Mouse (Mus musculus) splenic B cell, adult 2 months (primary cell): ENCODE data around the gene Eya2.
A peak's percentile ranks its signal among the peaks of the same experiment; 100 is the strongest.

ENCODE experiments used
- DNase-seq: peaks from one replicate; pipeline ENCODE4 v3.0.0-alpha.2; 2011; ENCODE audit warnings: low read depth, low spot score
- H3K27me3 ChIP-seq: 2 replicates; pipeline ENCODE4 v1.6.1; 2012; ENCODE audit warnings: mild to moderate bottlenecking, low read length, moderate library complexity, mixed read lengths; ENCODE audit not compliant: control insufficient read depth, poor library complexity, insufficient read depth, severe bottlenecking
- H3K36me3 ChIP-seq: 2 replicates; pipeline ENCODE4 v1.6.1; 2012; ENCODE audit warnings: mild to moderate bottlenecking, low read length, moderate library complexity, mixed read lengths; ENCODE audit not compliant: control insufficient read depth, poor library complexity, insufficient read depth, severe bottlenecking

Gene Eya2

GRCm38 (mm10) chr2:165740982-165741381, 146.2 kb downstream of the Eya2 start:
- Histone ChIP-seq H3K27me3 (no peaks in the 10 kb centered on the region), H3K36me3 (no peaks in the 10 kb centered on the region)
- DNase-seq = no peak

DNA sequence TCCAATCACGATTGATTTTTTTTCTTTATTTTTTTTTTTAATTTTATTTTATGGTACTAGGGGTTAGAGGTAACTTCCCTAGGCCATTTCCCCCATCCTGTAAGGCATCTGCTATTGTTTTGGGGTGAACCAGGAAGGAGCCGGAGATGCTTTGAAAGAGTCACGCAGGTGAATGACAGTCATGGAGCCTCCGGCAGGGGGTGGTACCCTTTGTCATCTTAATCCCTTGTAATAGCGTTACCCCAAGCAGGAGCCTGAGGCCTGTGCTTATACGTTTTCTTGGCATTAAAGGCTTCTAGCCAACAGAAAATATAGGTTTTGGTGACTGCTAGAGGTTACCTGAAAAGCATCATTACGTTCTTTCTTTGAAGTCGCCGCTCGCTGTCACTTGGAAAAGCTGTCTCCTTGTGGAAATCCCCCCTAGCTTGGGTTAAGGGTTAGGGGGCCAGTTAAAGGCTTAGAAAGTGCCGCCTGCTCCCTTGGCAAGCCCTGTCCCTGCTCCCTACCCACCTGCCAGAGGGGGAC, 146.8 kb downstream of the Eya2 start:
- no peaks in the 10 kb centered on the region for H3K36me3 ChIP-seq
- H3K27me3 ChIP-seq = no peaks in the 10 kb centered on the region
- no peak for DNase-seq

DNA sequence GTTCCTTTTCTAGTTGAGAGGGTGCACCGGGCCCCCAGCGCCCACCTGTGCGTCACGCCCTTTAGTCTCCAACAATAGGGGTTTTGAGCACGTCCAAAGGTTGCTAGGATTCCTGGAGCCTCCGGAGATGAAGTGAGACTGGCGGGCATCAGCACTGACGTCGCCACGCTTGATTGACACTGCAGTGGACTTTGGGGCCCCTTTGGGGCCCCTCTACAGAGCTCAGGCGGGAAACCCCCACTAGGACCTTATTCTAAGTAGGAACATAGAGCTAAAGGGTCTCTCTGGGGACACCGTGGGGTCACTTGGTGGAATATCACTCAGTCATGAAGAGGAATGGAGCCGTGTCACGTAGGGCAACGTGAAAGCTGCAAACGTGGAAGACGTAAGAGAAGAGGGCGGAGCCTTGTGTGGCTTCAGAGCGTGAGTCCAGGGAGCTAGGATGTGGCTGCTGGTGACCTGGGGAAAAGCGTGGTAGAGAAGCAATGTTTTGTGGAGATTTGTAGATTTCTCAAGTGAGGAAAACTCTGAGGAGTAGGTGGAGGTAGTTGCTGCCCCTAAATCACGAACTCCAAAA, 147.5 kb downstream of the Eya2 start:
- no peak for DNase-seq
- Histone ChIP-seq H3K27me3 (no peaks in the 10 kb centered on the region), H3K36me3 (no peaks in the 10 kb centered on the region)

- DNase-seq = no peak
- no peaks in the 10 kb centered on the region for H3K27me3 ChIP-seq
- H3K36me3 ChIP-seq = no peaks in the 10 kb centered on the region
These were observed 150.7 kb downstream of the Eya2 start for GRCm38 (mm10) chr2:165745306-165746098.

DNA sequence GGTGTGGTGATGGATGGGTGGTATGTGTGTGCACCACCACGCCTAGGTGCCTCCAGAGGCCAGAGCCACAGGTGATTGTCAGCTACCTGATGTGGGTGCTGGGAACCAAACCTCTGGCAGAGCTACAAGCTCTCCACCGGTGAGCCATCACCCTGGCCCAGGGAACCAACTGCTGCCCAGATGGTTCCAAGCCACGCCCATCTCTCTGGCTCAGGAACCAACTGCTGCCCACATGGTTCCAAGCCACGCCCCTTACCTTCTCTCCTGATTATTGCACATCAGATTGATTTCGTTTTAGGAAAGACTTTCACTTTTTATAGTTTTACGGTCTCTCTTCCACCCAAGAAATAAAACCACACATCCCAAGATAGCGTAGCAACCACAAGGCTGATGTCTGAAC, 153.1 kb downstream of the Eya2 start:
- no peaks in the 10 kb centered on the region for H3K27me3 ChIP-seq
- DNase-seq = no peak
- H3K36me3 ChIP-seq = no peaks in the 10 kb centered on the region

DNA sequence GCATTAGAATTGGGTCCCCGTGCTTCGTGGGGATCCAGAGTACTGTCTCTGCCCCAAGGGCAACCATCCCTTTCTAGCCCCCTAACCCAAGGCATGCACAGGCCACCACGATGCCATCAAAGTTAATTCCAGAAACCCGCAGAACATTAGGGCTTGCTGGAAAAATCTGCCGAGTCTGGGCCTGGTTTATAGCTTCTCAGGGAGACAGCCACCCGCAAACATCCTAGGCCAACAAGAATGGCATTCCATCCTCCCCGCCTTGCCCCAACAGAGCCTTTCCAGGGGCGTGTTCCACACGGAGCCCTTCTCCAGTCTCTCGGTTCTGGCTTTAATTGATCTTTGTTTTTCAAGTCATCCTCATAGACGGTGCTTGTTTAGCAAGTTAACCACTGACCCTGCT, 153.6 kb downstream of the Eya2 start:
- H3K27me3 ChIP-seq = no peaks in the 10 kb centered on the region
- DNase-seq = no peak
- H3K36me3 ChIP-seq = no peaks in the 10 kb centered on the region

DNA sequence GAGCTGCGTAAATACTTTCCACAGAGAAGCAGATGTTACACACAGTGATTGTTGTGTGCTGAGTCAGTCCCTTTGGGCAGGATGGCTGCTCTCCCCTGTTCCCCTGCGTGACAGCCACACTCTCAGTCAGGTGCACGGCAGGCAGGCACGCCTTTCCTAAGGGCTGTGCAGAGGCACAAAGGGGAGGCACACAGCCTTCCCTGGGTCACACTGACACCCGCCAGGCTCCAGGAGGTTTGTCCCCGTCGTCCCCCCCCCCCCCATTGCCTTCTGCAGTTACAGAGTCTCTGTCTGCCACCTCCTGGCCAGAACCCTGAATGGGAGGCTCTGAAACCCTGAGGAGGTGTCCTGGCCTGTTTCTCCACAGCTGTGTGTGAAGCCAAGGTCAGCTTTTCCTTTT, 156.2 kb downstream of the Eya2 start:
- DNase-seq = peak; percentile 12
- H3K36me3 ChIP-seq = no peaks in the 10 kb centered on the region
- no peaks in the 10 kb centered on the region for H3K27me3 ChIP-seq

- Histone ChIP-seq H3K36me3 (no peaks in the 10 kb centered on the region), H3K27me3 (no peaks in the 10 kb centered on the region)
- DNase-seq = no peak
These were observed 157.9 kb downstream of the Eya2 start for GRCm38 (mm10) chr2:165752704-165753103.

GRCm38 (mm10) chr2:165757799-165758198, 163.0 kb downstream of the Eya2 start:
- no peaks in the 10 kb centered on the region for H3K36me3 ChIP-seq
- no peak for DNase-seq
- H3K27me3 ChIP-seq = no peaks in the 10 kb centered on the region

DNA sequence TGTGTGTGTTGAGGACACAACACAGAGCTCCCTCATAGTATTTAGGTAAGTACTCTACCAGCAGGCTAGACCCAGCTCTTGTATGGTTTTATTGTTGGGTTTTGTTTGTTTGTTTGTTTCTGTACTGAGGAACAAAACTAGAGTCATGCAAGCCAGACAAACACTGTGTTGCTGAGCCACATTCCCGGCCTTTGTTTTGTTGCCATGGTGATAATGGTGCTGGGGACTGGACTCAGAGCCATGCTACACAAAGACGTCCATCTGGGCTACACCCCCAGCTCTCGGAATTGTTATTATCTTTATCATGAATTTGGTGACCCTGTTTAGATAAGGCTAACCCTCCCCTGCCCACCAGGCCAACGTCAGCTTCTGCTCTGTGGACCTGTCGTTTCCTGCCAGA, 163.7 kb downstream of the Eya2 start:
- no peak for DNase-seq
- no peaks in the 10 kb centered on the region for H3K27me3 ChIP-seq
- no peaks in the 10 kb centered on the region for H3K36me3 ChIP-seq

DNA sequence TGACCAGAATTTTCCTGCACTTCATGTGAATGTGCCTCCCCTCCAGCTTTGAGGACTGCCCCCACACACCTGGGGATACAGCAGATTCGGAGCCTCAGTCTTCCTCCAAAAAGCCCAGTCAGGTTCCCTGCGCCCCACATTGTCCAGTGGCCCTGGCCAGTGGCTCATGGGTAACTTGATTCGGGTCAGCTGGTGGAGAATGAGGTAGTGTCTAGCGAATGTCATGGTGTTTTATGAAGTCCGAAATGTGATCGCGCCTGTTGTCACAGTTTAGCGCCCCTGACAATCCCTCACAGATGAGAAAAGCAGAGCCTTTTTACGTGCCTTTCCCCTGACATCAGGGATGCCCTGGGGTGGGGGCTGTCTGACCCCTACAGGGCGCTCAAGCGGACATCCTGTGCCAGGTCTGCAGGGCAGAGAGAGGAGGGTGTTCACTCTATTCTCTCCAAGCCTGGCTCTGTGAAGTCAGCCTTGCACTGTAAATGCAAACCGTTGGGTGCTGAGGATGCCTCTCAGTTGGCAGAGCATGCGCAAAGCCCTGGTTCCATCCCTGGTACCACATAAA, 164.7 kb downstream of the Eya2 start:
- H3K36me3 ChIP-seq = no peaks in the 10 kb centered on the region
- H3K27me3 ChIP-seq = no peaks in the 10 kb centered on the region
- DNase-seq = no peak

GRCm38 (mm10) chr2:165768805-165769358, 174.1 kb downstream of the Eya2 start:
- no peaks in the 10 kb centered on the region for H3K27me3 ChIP-seq
- no peak for DNase-seq

GRCm38 (mm10) chr2:165769375-165769948, 174.6 kb downstream of the Eya2 start:
- no peaks in the 10 kb centered on the region for H3K27me3 ChIP-seq
- H3K36me3 ChIP-seq = no peaks in the 10 kb centered on the region
- no peak for DNase-seq

More at GRCm38 (mm10) chr2:165768805-165769358, 174.1 kb downstream of the Eya2 start:
- no peaks in the 10 kb centered on the region for H3K36me3 ChIP-seq

GRCm38 (mm10) chr2:165778927-165779326, 184.1 kb downstream of the Eya2 start:
- H3K36me3 ChIP-seq = no peaks in the 10 kb centered on the region
- DNase-seq = peak; percentile 83
- no peaks in the 10 kb centered on the region for H3K27me3 ChIP-seq

GRCm38 (mm10) chr2:165782324-165782723, 187.5 kb downstream of the Eya2 start:
- no peaks in the 10 kb centered on the region for H3K27me3 ChIP-seq
- H3K36me3 ChIP-seq = peaks cover 14% of the 10 kb centered on the region
- DNase-seq = peak; percentile 83
